Mouse (Mus musculus) bone marrow macrophage, adult 2 months (primary cell): ENCODE results near the gene Ate1. TPM values are rescaled to one million over a fixed set of nuclear protein-coding genes. Genes with fewer than 3 reads are reported as not detected.
A peak's percentile ranks its signal among the peaks of the same experiment; 100 is the strongest.
"Not testable (repeated sequence)": the region's sequence is repeated elsewhere in the genome, so short reads cannot be mapped to it uniquely, and the experiment has no call there.

Experiments
- H3K27ac ChIP-seq: 2 replicates; pipeline ENCODE4 v1.5.1; 2012; ENCODE audit warnings: low read depth, low read length; ENCODE audit not compliant: insufficient read depth
- H3K4me1 ChIP-seq: 2 replicates; pipeline ENCODE4 v1.6.1; 2012; ENCODE audit warnings: low read length; ENCODE audit not compliant: control insufficient read depth, insufficient read depth
- H3K4me3 ChIP-seq: 2 replicates; pipeline ENCODE4 v1.5.1; 2012; ENCODE audit warnings: mild to moderate bottlenecking, low read length, moderate library complexity; ENCODE audit not compliant: insufficient read depth
- CTCF ChIP-seq: IDR thresholded peaks from 2 replicates; pipeline ENCODE4 v1.5.1; 2012; ENCODE audit warnings: low read depth, mild to moderate bottlenecking, low read length, moderate library complexity
- POLR2A ChIP-seq: IDR thresholded peaks from 2 replicates; pipeline ENCODE4 v1.6.1; 2012; ENCODE audit warnings: mild to moderate bottlenecking, low read depth, low read length, borderline replicate concordance
- polyA plus RNA-seq: library from polyadenylated mRNA; stranded (reverse); fragments of >200 nt; gene quantifications from 2 replicates; pipeline ENCODE4 v1.2.4, GENCODE M21; 2012; ENCODE audit not compliant: missing spikeins, insufficient read depth, insufficient read length

Gene Ate1
- polyA plus RNA-seq, 1 experiment: 41.0 TPM

DNA sequence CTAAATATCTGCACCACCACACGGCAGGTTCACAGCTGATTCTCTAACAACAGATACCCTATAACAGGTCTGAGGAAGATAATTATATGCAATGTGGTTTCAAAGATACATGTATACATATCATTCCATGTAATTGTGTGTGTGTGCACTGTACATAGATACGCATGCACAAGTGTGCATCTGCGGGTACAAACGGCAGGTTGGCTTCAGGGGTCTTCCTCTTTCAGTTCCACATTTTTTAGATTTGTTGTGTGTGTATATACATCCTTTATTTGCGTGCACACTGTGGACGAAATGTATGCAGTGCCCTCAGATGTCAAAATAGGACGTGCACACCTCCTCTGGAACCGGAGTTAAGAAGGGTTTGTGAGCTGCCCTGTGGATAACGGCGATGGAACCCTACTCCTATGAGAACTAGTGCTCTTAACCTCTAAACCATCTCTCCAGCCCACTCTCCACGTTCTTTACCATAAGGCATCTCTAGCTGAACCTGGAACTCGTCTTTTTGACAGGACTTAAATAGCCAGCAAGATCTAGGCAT lies 27.5 kb upstream of the Ate1 start:
- H3K27ac ChIP-seq: no peak overlapping the region
- peaks cover 7% of the 10 kb centered on the region for H3K4me1 ChIP-seq
- H3K4me3 ChIP-seq: peak overlapping the region; percentile 98
- TF ChIP-seq POLR2A (no peak), CTCF (no peak)

DNA sequence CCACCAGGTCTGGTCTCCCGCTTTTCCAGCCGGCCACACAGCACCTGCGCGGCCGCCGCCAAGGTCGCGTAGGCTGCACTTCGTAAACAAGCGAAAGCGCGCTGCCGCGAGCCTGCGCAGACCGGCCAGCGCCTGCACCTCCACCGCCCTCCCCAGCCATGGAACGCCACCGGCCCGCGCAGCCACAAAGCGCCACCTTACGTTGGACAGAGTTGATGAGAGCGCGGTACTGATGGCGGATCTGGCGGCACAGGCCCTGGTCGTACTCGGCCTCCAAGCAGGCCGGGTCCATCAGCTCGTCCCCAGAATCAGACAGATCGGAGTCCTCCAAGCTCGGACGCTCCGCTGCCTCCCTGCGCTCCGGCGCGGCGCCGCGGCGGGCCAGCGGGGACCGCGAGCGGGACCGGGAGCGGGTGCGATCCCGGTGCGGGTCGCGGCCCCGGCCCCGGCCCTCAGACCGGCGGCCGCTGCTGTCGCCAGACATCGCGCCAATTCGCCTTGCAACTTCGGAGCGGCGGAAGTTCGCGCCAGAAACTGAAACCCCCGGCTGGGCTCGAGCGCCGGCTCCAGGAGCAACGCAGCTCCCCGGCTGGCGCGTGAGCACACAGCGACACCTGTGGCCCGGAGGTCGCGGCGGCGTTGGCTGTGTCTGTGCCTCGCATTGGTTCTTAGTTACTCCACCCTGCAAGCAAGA lies 26.8 kb upstream of the Ate1 start:
- TF ChIP-seq CTCF: no peak
- no peak for TF ChIP-seq POLR2A
- H3K27ac ChIP-seq: peak overlapping the region; percentile 80
- H3K4me3 ChIP-seq: peak overlapping the region; percentile 98
- peaks cover 7% of the 10 kb centered on the region for H3K4me1 ChIP-seq

DNA sequence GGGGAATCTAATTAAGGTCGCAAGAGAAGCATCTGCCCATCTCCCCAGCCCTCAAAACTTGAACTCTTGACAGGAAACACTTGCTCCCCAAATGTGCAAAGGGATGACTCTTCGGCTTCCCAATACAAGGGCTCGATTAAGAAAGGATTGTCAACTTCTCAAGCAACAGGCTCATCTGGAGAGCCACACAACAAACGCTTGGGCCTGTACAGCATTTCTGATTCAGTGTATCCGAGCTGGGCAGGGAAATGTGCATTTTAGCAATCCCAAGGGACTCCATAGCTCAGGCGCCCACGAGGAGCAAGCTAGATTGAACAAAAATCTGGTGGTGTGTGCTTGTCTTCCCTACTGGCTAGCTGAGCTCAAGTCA lies 26.2 kb upstream of the Ate1 start:
- peaks cover 7% of the 10 kb centered on the region for H3K4me1 ChIP-seq
- peak overlapping the region; percentile 98 for H3K4me3 ChIP-seq
- TF ChIP-seq CTCF: no peak
- no peak for TF ChIP-seq POLR2A
- peak overlapping the region; percentile 80 for H3K27ac ChIP-seq

DNA sequence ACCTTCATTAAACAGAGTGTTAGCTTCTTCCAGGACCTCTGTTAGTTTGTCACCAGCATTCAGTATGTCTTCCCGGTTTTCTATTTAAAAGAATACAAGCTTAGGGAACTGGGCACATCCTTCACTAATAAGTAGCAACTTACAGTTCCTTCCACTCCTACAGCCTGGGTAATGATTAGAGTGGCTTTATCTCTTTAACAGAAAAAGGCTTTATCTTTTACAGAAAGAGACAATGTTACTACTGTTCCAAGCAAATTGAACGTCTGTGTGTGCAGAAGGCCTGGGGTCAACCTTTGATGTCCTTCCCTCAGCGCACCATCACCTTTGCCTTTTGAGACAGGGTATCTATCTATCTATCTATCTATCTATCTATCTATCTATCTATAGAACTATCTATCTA lies 25.7 kb upstream of the Ate1 start:
- Histone ChIP-seq H3K4me3 (peak overlapping the region; percentile 98), H3K4me1 (peaks cover 7% of the 10 kb centered on the region), H3K27ac (no peak overlapping the region)
- TF ChIP-seq CTCF (no peak), POLR2A (no peak)

- TF ChIP-seq POLR2A (no peak), CTCF (no peak)
- Histone ChIP-seq H3K4me3 (no peak overlapping the region), H3K4me1 (peaks cover 7% of the 10 kb centered on the region), H3K27ac (no peak overlapping the region)
Observed at GRCm38 (mm10) chr7:130545401-130545800, 25.2 kb upstream of the Ate1 start.

DNA sequence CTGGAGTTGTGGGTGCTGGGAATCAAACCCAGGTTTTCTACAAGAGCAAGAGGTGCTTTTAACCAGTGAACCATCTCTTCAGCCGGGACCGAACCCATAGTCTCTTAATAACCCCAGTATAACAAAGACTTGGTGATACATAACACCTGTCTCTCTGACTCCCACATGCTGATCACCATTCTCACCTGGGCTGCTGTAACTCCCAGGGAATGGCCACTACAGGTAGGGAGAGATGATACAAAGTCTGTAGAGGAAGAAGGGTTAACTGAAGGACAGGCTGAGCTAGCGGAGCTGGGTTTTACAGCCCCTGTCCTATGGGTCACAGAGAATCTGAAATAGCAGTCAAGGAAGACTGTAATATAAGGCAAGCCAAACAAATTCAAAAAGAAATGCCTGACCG lies 23.0 kb upstream of the Ate1 start:
- H3K27ac ChIP-seq: no peak overlapping the region
- TF ChIP-seq POLR2A (no peak), CTCF (no peak)
- peaks cover 7% of the 10 kb centered on the region for H3K4me1 ChIP-seq
- no peak overlapping the region for H3K4me3 ChIP-seq

- no peak for TF ChIP-seq POLR2A
- TF ChIP-seq CTCF: no peak
- Histone ChIP-seq H3K4me1 (no peaks in the 10 kb centered on the region; the same call in 1 of the 2 replicates), H3K4me3 (no peak overlapping the region), H3K27ac (no peak overlapping the region)
Observed at GRCm38 (mm10) chr7:130540176-130540575, 20.0 kb upstream of the Ate1 start.

DNA sequence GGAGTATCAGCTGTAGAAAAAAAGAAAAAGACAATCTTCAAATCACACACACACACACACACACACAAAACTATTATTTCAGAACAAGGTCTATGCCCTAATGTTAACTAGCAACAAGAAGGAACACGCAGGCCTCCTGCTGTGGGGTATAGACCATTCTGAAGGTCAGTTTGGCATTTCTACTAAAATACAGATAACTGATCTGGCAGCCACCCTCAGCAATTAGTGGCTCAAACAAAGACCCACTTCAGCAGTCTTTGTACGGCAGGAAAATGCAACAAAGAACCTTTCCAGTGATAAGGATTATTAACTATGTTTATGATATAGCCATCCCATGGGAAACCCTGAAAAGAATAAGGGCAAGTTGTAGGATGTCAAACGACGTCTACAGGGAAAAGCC lies 16.9 kb upstream of the Ate1 start:
- no peak for TF ChIP-seq POLR2A
- TF ChIP-seq CTCF: no peak
- peaks cover 3% of the 10 kb centered on the region for H3K4me1 ChIP-seq
- no peak overlapping the region for H3K27ac ChIP-seq
- no peak overlapping the region for H3K4me3 ChIP-seq

DNA sequence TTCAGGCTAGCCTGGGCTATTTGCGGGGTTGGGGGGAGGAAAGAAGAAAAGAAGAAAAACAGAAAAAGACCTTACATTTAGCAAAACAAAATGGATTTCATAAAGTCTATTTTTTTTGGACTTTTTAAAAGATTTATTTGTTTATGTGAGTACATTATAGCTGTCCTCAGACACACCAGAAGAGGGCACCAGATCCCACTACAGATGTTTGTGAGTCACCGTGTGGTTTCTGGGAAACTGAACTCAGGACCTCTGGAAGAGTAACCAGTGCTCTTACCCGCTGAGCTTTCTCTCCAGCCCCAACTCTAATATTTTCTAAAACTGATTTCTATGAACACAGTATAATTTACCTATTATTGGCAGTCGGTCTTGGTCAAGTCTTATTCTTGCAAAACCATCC lies 15.0 kb upstream of the Ate1 start:
- Histone ChIP-seq H3K4me3 (no peak overlapping the region), H3K4me1 (peaks cover 3% of the 10 kb centered on the region), H3K27ac (no peak overlapping the region)
- TF ChIP-seq CTCF (no peak), POLR2A (no peak)

GRCm38 (mm10) chr7:130533316-130534260 lies 13.4 kb upstream of the Ate1 start:
- Histone ChIP-seq H3K4me1 (peaks cover 3% of the 10 kb centered on the region), H3K27ac (peak overlapping the region; percentile 61), H3K4me3 (no peak overlapping the region)
- TF ChIP-seq CTCF (peak; percentile 50; the same call in 1 of the 2 replicates), POLR2A (no peak)

DNA sequence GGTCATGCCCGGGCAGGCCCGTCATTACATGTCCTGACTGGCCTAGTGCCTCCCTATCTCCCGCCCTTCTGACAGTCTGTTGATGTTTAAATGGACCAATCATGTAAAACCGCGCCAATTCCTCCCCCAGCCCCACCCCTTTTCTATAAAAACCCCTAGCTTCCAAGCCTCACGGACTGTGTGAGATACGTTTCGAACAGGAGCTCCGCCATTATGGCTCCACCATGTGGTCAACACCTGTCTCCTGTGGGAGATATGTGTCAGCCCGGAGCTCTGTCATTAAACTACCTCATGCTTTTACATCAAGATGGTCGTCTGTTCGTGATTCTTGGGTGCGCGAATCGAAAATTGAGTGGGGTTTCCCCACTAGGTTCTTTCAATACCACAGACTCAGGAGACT lies 11.0 kb upstream of the Ate1 start:
- not testable (repeated sequence) for H3K4me1 ChIP-seq, H3K4me3 ChIP-seq, H3K27ac ChIP-seq
